Mouse (Mus musculus): Measurements from ENCODE around the gene Atp11b.

DNA sequence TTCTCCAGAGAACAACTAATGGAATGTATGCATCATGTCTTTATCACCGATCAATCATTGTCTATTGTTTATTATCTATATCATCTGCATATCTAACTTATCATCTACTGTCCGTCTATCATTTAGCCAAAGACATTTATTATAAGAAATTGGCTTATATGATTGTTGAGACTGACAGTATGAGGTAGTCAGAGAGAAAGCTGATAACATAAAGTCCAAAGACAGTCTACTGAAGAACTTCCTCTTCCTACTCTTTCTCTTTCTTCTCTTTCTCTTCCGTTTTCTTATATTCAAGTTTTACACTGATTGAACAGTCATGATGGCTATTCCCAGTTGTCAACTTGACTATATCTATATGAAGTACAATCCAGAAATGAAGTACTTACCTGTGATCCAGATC is 15.8 kb upstream of the Atp11b start:
- TF ChIP-seq POLR2A (IDR thresholded peaks at IDR 0.05; ENCODE audit: insufficient read depth, low read length) = no peak
- TF ChIP-seq CTCF (IDR thresholded peaks at IDR 0.05; ENCODE audit: low read depth, low read length) = no peak
- TF ChIP-seq EP300 (IDR thresholded peaks at IDR 0.05; ENCODE audit: insufficient read depth, low read depth, low read length) = no peak
